Mouse (Mus musculus): Measurements from ENCODE around the gene Vmn2r13. TPM values are rescaled to one million over a fixed set of nuclear protein-coding genes. Genes with fewer than 3 reads are reported as not detected.
"Not testable (repeated sequence)": the region's sequence is repeated elsewhere in the genome, so short reads cannot be mapped to it uniquely, and the experiment has no call there.

Vmn2r13 gene
- total RNA-seq (2021) = not detected
- long read RNA-seq, experiment 1 = 0 reads
- long read RNA-seq, experiment 2 = 0 reads

GRCm38 (mm10) chr5:109192099-109192498, at the start of gene Vmn2r13:
TSS of gene Vmn2r13 (minus strand) at chr5:109192199.
- not testable (repeated sequence) for DNase-seq (ENCODE audit: low spot score in 2 of 2)

DNA sequence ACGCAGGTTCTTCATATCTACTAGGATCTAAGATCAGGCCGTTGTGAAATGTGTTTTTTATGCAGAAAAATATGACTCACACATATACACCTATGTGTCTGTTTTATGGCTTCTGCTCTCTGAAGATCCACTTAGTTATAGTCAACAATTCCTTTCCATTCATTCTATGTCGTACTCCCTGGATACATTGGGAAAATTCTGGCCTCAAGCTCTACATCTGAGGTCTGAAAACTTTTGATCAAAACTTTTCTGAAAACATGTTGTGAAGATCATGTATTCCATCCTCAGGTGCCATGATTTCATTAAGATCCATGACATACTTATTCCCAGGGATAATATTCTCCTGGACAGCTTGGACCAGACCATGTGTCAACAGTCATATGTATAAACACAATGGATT, 32.6 kb upstream of the Vmn2r13 start, which contains the start of gene Vmn2r14:
Gene Vmn2r14, minus strand, starts transcription at position 101 of the 400 bp plus-strand sequence.
- DNase-seq (ENCODE audit: low spot score in 2 of 2) = no peak

GRCm38 (mm10) chr5:109166851-109167250, 25.1 kb downstream of the Vmn2r13 start:
- not testable (repeated sequence) for DNase-seq (ENCODE audit: low spot score in 2 of 2)

DNA sequence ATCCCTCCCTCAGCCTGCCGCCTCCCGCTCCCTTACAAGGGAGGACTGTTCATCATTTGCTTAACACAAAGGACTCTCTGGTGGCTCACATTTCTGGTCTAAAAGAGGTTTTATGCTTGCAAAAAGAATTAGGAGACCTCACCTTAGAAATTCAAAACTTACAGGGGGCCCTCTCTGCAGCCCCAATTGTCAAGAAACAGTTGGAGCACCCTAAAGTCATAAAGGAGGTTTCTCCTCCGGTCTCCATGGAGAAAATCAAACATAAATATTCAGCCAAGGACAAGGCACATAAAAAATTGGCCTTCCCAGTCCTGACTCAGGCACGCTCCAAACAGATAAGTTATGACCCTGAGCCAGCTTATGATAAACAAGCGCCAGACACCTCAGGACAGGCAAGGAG, 31.9 kb downstream of the Vmn2r13 start:
- DNase-seq (ENCODE audit: low spot score in 2 of 2) = no peak

DNA sequence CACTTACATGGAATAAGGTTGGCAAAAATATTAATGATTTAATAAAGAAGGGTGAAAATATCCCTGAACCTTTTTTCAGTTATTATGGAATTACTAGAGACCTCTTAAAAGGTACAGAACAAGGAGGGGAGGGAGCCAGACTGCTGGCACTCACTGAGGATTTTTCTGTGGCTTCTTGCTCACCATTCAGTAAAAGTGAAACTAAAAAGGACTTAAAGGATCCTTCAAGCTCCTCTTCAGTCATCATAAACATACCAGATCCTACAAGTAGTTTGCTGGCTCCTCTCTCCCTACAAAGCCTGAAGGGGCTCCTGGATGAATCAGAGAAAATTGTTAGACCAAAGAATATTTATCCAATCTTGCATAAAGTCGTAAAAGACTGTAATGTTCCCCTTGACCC, 32.4 kb downstream of the Vmn2r13 start:
- DNase-seq (ENCODE audit: low spot score in 2 of 2) = not testable (repeated sequence)

DNA sequence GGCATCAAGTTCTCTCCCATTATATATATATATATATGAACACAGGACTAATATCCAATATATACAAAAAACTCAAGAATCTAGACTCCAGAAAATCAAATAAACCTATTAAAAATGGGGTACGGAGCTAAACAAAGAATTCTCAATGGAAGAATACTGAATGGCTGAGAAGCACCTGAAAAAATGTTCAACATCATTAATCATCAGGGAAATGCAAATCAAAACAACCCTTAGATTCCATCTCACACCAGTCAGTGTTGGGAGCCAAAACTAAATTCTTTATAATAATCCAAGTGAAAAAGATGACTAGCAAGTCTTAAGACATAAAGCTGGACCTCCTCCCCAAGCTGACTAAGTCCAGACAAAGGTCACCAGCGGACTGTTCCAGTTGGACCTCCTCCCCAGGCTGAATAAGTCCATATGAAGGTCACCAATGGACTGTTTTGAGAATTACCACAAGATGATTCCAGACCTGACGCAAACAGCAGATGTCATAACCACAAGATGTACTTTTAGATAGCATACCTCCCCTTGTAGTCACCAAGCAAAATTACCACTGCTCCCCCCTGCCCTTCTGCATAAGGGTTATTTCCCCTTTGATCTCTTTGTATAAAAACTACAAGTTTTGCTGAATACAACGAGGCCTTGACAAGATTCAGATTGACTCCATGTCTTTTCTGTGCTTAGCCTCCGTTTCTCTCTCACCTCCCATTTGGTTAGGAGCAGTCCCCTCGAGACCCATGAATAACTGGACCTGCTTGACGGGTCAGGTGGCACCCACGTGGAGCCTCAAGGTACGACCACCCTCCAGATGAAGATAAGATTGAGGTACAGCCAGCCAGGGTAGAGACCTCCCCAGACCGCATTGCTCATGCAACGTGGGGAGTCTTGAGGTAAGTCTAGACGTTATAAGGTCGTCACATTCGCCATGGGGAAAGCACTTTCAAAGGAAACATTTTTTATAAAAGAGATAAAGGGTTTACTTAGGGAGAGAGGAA, 33.2 kb downstream of the Vmn2r13 start:
- DNase-seq (ENCODE audit: low spot score in 2 of 2) = not testable (repeated sequence)

DNA sequence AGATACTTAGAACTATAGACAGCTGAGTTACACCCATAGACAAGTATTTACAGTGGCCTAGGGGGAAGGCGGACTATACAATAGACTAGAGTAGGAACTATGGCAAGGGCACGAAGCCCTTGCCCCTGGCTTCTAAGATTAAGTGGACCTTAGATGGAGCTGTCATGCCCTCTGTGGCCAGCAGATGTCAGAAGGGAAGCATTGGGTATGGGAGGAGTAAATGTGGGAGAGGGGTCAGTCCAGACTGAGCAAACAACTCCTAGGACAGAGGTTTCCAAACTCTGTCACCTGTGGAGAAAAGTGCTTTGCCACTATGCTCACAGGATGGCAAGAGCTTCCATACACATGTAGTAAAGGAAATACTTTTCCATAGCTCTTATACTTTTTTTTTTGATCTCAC, 52.5 kb downstream of the Vmn2r13 start:
- DNase-seq (ENCODE audit: low spot score in 2 of 2) = no peak

GRCm38 (mm10) chr5:109136731-109137130, 55.3 kb downstream of the Vmn2r13 start:
- DNase-seq (ENCODE audit: low spot score in 2 of 2) = no peak

Other genes starting within 250 kb of the Vmn2r13 start
- gene Vmn2r10, start 185.7 kb downstream of the Vmn2r13 start, total RNA-seq (2021) = not detected
- gene Vmn2r11, start 132.6 kb downstream of the Vmn2r13 start, total RNA-seq (2021) = not detected
- gene Vmn2r12, start 94.2 kb downstream of the Vmn2r13 start, total RNA-seq (2021) = not detected
- not detected for gene Vmn2r14, start 32.5 kb upstream of the Vmn2r13 start, total RNA-seq (2021)
- not detected for gene Vmn2r15, start 105.4 kb upstream of the Vmn2r13 start, total RNA-seq (2021)
- gene Vmn2r16, start 138.0 kb upstream of the Vmn2r13 start, total RNA-seq (2021) = not detected
- gene Vmn2r17, start 227.5 kb upstream of the Vmn2r13 start, total RNA-seq (2021) = not detected